Mouse (Mus musculus) limb, embryonic 15.5 days (tissue): ENCODE measurements around the gene Rars. TPM values are rescaled to one million over a fixed set of nuclear protein-coding genes. Genes with fewer than 3 reads are reported as not detected.

Experiments
- ATAC-seq: fragments of 200-750 bp; cut with Nextera tagmentation; 2 replicates; pipeline ENCODE4 v1.8.0; 2017; ENCODE audit warnings: low read depth, moderate TSS enrichment; ENCODE audit not compliant: insufficient number of reproducible peaks, low FRiP score, low TSS enrichment
- H3K27ac ChIP-seq: fragments of 300-500 bp; sonication (generic); 2 replicates; pipeline ENCODE4 v1.5.1; 2015; ENCODE audit warnings: moderate library complexity, mild to moderate bottlenecking, inconsistent platforms
- H3K27me3 ChIP-seq: fragments of 300-500 bp; sonication (generic); 2 replicates; pipeline ENCODE4 v1.6.1; 2015; ENCODE audit warnings: inconsistent platforms
- H3K36me3 ChIP-seq: fragments of 300-500 bp; sonication (generic); 2 replicates; pipeline ENCODE4 v1.6.1; 2015; ENCODE audit warnings: inconsistent platforms
- H3K4me1 ChIP-seq: fragments of 300-500 bp; sonication (generic); 2 replicates; pipeline ENCODE4 v1.6.1; 2015; ENCODE audit warnings: inconsistent platforms
- H3K4me2 ChIP-seq: fragments of 300-500 bp; sonication (generic); 2 replicates; pipeline ENCODE4 v1.6.1; 2015; ENCODE audit warnings: mild to moderate bottlenecking, inconsistent platforms
- H3K4me3 ChIP-seq: fragments of 300-500 bp; sonication (generic); 2 replicates; pipeline ENCODE4 v1.5.1; 2015; ENCODE audit warnings: mild to moderate bottlenecking, inconsistent platforms
- H3K9ac ChIP-seq: fragments of 300-500 bp; sonication (generic); 2 replicates; pipeline ENCODE4 v1.6.1; 2015; ENCODE audit warnings: inconsistent platforms
- H3K9me3 ChIP-seq: fragments of 300-500 bp; sonication (generic); 2 replicates; pipeline ENCODE4 v1.6.1; 2016; ENCODE audit warnings: inconsistent platforms
- WGBS: fragments of 180-500 bp; shearing (Covaris S2); methylation state at CpG from one replicate; pipeline ENCODE4 v1.1.7; 2015; 5-methylcytosine and 5-hydroxymethylcytosine counted together
- polyA plus RNA-seq: library from polyadenylated mRNA; unstranded; fragments of >200 nt; fragmentation: Nextera tagmentation; extraction: Ambion mirVana; gene quantifications from 2 replicates; pipeline ENCODE4 v1.2.1, GENCODE M21; 2015

Gene Rars
- 84.2 and 84.8 TPM in 2 replicates for polyA plus RNA-seq

GRCm38 (mm10) chr11:35834022-35834760 is at the start of gene Rars:
Gene Rars (minus strand): TSS chr11:35834506.
- H3K27me3 ChIP-seq: no peaks in the 10 kb centered on the region
- 1% methylated on average over 43 of the region's 46 CpGs for WGBS
- H3K36me3 ChIP-seq: peaks cover 26% of the 10 kb centered on the region
- peak; percentile 74 for ATAC-seq
- H3K4me3 ChIP-seq: peak within 1 kb of the TSS; percentile 98
- H3K4me2 ChIP-seq: peak within 1 kb of the TSS; percentile 46
- H3K4me1 ChIP-seq: peaks cover 14% of the 10 kb centered on the region
- peak within 1 kb of the TSS; percentile 71 for H3K27ac ChIP-seq
- peak within 1 kb of the TSS; percentile 90 for H3K9ac ChIP-seq
- H3K9me3 ChIP-seq: no peaks in the 10 kb centered on the region

GRCm38 (mm10) chr11:35882777-35883176 is 48.5 kb upstream of the Rars start:
- no peak for ATAC-seq
- Histone ChIP-seq H3K9me3 (no peaks in the 10 kb centered on the region), H3K4me1 (0 out of 2 replicates have a peak, but pooled peaks cover 7% of the 10 kb centered on the region), H3K4me3 (no peak overlapping the region), H3K27ac (no peak overlapping the region), H3K27me3 (no peaks in the 10 kb centered on the region), H3K9ac (no peak overlapping the region), H3K4me2 (no peak overlapping the region), H3K36me3 (no peaks in the 10 kb centered on the region)
- 93% methylated on average over 6 of the region's 6 CpGs for WGBS

- H3K36me3 ChIP-seq: no peaks in the 10 kb centered on the region
- no peaks in the 10 kb centered on the region for H3K9me3 ChIP-seq
- H3K4me3 ChIP-seq: no peak overlapping the region
- H3K4me2 ChIP-seq: no peak overlapping the region
- H3K4me1 ChIP-seq: peaks cover 12% of the 10 kb centered on the region; the same call in 1 of the 2 replicates
- WGBS: 44% methylated on average over 4 of the region's 4 CpGs
- no peak overlapping the region for H3K9ac ChIP-seq
- no peaks in the 10 kb centered on the region for H3K27me3 ChIP-seq
- no peak for ATAC-seq
- no peak overlapping the region for H3K27ac ChIP-seq
These were observed 44.2 kb upstream of the Rars start for GRCm38 (mm10) chr11:35878559-35878897.

GRCm38 (mm10) chr11:35877651-35878558 is 43.6 kb upstream of the Rars start:
- Histone ChIP-seq H3K4me2 (no peak overlapping the region), H3K9ac (no peak overlapping the region), H3K4me1 (peaks cover 12% of the 10 kb centered on the region; the same call in 1 of the 2 replicates), H3K27me3 (no peaks in the 10 kb centered on the region), H3K9me3 (no peaks in the 10 kb centered on the region), H3K36me3 (no peaks in the 10 kb centered on the region), H3K27ac (no peak overlapping the region), H3K4me3 (no peak overlapping the region)
- ATAC-seq: no peak
- WGBS: 50% methylated on average over 14 of the region's 14 CpGs

- WGBS: 53% methylated on average over 21 of the region's 21 CpGs
- Histone ChIP-seq H3K9me3 (no peaks in the 10 kb centered on the region), H3K4me1 (peaks cover 12% of the 10 kb centered on the region; the same call in 1 of the 2 replicates), H3K36me3 (no peaks in the 10 kb centered on the region), H3K27ac (no peak overlapping the region), H3K27me3 (no peaks in the 10 kb centered on the region), H3K9ac (no peak overlapping the region), H3K4me2 (no peak overlapping the region), H3K4me3 (no peak overlapping the region)
- ATAC-seq: no peak
These were observed 39.4 kb upstream of the Rars start for GRCm38 (mm10) chr11:35873624-35874244.

- no peak for ATAC-seq
These were observed 36.7 kb upstream of the Rars start for GRCm38 (mm10) chr11:35870961-35871360.

GRCm38 (mm10) chr11:35866140-35866539 is 31.8 kb upstream of the Rars start:
- no peak overlapping the region for H3K4me3 ChIP-seq
- H3K9me3 ChIP-seq: no peaks in the 10 kb centered on the region
- H3K27me3 ChIP-seq: no peaks in the 10 kb centered on the region
- no peak overlapping the region for H3K4me2 ChIP-seq
- H3K9ac ChIP-seq: no peak overlapping the region
- 64% methylated on average over 7 of the region's 7 CpGs for WGBS
- ATAC-seq: no peak
- no peak overlapping the region for H3K27ac ChIP-seq
- 0 out of 2 replicates have a peak, but pooled peaks cover 3% of the 10 kb centered on the region for H3K36me3 ChIP-seq
- H3K4me1 ChIP-seq: peaks cover 13% of the 10 kb centered on the region

More at GRCm38 (mm10) chr11:35870961-35871360, 36.7 kb upstream of the Rars start:
- WGBS: 67% methylated on average over 9 of the region's 9 CpGs
- no peaks in the 10 kb centered on the region for H3K4me1 ChIP-seq
- H3K4me3 ChIP-seq: no peak overlapping the region
- H3K9ac ChIP-seq: no peak overlapping the region
- no peaks in the 10 kb centered on the region for H3K9me3 ChIP-seq
- no peaks in the 10 kb centered on the region for H3K27me3 ChIP-seq
- H3K27ac ChIP-seq: no peak overlapping the region
- no peak overlapping the region for H3K4me2 ChIP-seq
- H3K36me3 ChIP-seq: 0 out of 2 replicates have a peak, but pooled peaks cover 3% of the 10 kb centered on the region

- peak; percentile 73 for ATAC-seq
- Histone ChIP-seq H3K27ac (no peak overlapping the region), H3K4me2 (no peak overlapping the region)
These were observed 30.8 kb upstream of the Rars start for GRCm38 (mm10) chr11:35864981-35865604.

GRCm38 (mm10) chr11:35863653-35864052 is 29.3 kb upstream of the Rars start:
- Histone ChIP-seq H3K9ac (no peak overlapping the region), H3K27ac (no peak overlapping the region), H3K4me2 (no peak overlapping the region), H3K36me3 (0 out of 2 replicates have a peak, but pooled peaks cover 3% of the 10 kb centered on the region), H3K4me3 (no peak overlapping the region), H3K4me1 (peaks cover 13% of the 10 kb centered on the region), H3K27me3 (no peaks in the 10 kb centered on the region), H3K9me3 (no peaks in the 10 kb centered on the region)
- whole genome bisulfite sequencing: 89% methylated on average over 5 of the region's 5 CpGs
- no peak for ATAC-seq

More at GRCm38 (mm10) chr11:35864981-35865604, 30.8 kb upstream of the Rars start:
- WGBS: 27% methylated on average over 9 of the region's 9 CpGs
- Histone ChIP-seq H3K9me3 (no peaks in the 10 kb centered on the region), H3K4me1 (peaks cover 13% of the 10 kb centered on the region), H3K4me3 (no peak overlapping the region), H3K27me3 (no peaks in the 10 kb centered on the region), H3K36me3 (0 out of 2 replicates have a peak, but pooled peaks cover 3% of the 10 kb centered on the region), H3K9ac (no peak overlapping the region)

- H3K27me3 ChIP-seq: no peaks in the 10 kb centered on the region
- no peaks in the 10 kb centered on the region for H3K9me3 ChIP-seq
- no peak for ATAC-seq
- no peak overlapping the region for H3K4me2 ChIP-seq
- H3K27ac ChIP-seq: no peak overlapping the region
- 83% methylated on average over 12 of the region's 12 CpGs for WGBS
- H3K9ac ChIP-seq: no peak overlapping the region
- no peaks in the 10 kb centered on the region for H3K36me3 ChIP-seq
- no peak overlapping the region for H3K4me3 ChIP-seq
- no peaks in the 10 kb centered on the region for H3K4me1 ChIP-seq
These were observed 23.2 kb upstream of the Rars start for GRCm38 (mm10) chr11:35857395-35858067.
